Mouse (Mus musculus): ENCODE measurements at regions not wholly inside any gene's neighbourhood (a gene's known extent, or its start where the extent isn't known, plus 50 kb on each side); places are given as distances from the start of the nearest gene placed in this dataset.

DNA sequence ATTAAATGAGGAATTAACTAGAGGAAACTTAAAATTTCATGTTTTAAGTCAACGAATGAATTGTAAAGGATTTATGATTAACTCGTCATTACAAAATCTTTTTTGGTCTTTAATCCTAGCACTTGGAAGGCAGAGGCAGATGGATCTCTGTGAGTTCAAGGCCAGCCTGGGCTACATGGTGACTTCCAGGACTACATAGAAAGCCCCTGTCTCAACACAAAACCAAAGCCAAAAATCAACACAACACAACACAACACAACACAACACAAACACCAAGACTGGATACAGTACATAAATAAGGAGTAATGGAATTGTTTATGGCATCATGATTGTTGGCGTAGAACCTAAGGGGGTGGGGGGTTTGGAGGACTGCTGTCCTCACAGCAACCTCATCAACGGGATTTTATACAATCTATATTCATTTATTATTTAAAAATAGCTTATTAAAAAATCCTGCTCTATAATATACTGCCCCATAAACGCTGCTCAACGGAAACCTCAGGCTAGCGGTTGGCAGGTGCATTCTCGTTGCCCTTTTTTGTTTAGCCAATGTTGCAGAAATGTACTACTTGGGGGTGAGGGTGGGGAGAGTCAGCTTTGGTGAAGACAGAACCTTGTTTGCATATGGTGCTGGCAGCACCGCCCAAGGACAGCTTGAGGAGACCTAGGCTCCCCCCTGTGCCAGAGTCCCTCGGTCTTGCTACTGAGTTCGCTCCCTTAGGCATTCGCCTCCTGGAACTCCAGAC is 53.9 kb upstream of the Cpsf6 start:
- Histone ChIP-seq H3K4me3 (ENCODE audit: insufficient read depth, low read length) (no peak overlapping the region), H3K4me1 (ENCODE audit: control insufficient read depth, insufficient read depth, low read length) (no peaks in the 10 kb centered on the region), H3K27ac (ENCODE audit: insufficient read depth, low read length) (no peak overlapping the region)
- TF ChIP-seq CTCF (IDR thresholded peaks at IDR 0.05; ENCODE audit: borderline replicate concordance, insufficient read depth, low read length), result no peak
- TF ChIP-seq POLR2A (IDR thresholded peaks at IDR 0.05; ENCODE audit: low read depth, low read length), result no peak

DNA sequence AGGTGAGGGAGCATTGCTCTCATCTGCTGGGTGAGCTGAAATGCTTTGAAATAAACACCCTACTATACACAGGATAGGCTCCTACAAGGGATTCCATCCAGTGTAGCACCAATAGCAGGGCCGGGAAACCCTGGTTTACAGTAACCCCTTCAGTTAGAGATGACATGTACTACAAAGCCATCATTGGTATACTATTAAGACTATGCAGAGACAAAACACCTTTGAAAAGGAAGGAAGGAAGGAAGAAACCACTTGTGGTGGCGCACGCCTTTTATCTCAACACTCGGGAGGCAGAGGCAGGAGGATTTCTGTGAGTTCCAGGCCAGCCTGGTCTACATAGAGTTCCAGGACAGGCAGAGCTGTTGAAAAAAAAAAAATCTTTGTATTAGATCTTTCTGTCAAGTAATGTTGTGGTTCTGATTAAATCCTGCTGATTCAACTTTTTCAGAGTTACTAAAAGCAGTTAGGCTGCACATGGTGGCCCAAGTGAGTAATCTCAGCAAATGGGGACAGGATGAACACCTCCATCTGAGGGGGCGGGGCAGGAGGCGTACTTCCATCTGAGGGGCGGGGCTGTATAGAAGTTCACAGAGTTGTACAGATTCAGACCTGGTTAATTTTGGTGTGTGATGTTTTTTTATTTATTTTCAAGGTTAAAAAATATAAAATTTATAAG is 53.2 kb upstream of the Cpsf6 start:
- no peak overlapping the region for H3K27ac ChIP-seq (ENCODE audit: insufficient read depth, low read length)
- no peak for TF ChIP-seq POLR2A (IDR thresholded peaks at IDR 0.05; ENCODE audit: low read depth, low read length)
- TF ChIP-seq CTCF (IDR thresholded peaks at IDR 0.05; ENCODE audit: borderline replicate concordance, insufficient read depth, low read length), result no peak
- H3K4me1 ChIP-seq (ENCODE audit: control insufficient read depth, insufficient read depth, low read length), result no peaks in the 10 kb centered on the region
- no peak overlapping the region for H3K4me3 ChIP-seq (ENCODE audit: insufficient read depth, low read length)

DNA sequence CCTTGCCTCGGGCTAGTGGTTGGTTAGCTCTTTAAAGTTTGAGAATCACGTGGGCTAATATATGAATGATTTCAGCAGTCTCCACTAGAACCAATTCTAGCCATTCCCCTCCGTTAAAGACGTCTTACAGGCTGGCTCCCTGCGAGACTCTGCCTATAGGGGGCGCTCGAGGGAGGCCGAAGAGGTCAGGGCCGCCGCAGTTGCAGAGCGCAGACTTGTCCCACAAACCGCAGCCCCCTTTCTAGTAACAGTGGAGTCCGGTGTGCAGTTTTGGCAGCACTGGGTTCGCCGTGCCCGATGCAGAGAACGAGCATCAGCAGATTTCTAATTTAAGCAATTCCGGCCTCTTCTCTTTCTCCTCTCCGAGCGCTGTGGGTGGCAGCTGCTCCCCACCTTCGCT is 52.6 kb upstream of the Cpsf6 start:
- Histone ChIP-seq H3K4me1 (ENCODE audit: control insufficient read depth, insufficient read depth, low read length) (no peaks in the 10 kb centered on the region), H3K4me3 (ENCODE audit: insufficient read depth, low read length) (no peak overlapping the region), H3K27ac (ENCODE audit: insufficient read depth, low read length) (no peak overlapping the region)
- TF ChIP-seq POLR2A (IDR thresholded peaks at IDR 0.05; ENCODE audit: low read depth, low read length) (no peak), CTCF (IDR thresholded peaks at IDR 0.05; ENCODE audit: borderline replicate concordance, insufficient read depth, low read length) (0 out of 2 replicates have a peak, but pooled peaks have one; percentile 20)

DNA sequence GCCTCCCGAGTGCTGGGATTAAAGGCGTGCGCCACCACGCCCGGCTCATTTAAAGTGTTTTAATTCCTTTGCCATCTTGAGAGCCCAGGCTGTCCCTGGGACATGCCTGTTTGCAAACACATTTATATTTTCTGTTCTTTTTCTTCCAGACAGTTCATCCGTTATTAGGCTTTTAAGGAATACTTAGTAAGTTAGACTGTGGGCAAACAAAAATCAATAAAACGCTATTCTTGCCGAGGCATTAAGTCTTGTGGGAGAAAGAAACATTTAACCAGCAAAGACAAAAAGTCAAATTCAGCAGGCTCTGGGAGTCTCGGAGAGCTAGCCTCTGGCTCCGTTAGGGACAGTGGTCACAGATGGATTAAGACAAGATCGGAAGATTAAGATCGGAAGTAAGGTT is 52.0 kb upstream of the Cpsf6 start:
- Histone ChIP-seq H3K27ac (ENCODE audit: insufficient read depth, low read length) (no peak overlapping the region), H3K4me1 (ENCODE audit: control insufficient read depth, insufficient read depth, low read length) (no peaks in the 10 kb centered on the region), H3K4me3 (ENCODE audit: insufficient read depth, low read length) (no peak overlapping the region)
- no peak for TF ChIP-seq POLR2A (IDR thresholded peaks at IDR 0.05; ENCODE audit: low read depth, low read length)
- TF ChIP-seq CTCF (IDR thresholded peaks at IDR 0.05; ENCODE audit: borderline replicate concordance, insufficient read depth, low read length), result no peak

DNA sequence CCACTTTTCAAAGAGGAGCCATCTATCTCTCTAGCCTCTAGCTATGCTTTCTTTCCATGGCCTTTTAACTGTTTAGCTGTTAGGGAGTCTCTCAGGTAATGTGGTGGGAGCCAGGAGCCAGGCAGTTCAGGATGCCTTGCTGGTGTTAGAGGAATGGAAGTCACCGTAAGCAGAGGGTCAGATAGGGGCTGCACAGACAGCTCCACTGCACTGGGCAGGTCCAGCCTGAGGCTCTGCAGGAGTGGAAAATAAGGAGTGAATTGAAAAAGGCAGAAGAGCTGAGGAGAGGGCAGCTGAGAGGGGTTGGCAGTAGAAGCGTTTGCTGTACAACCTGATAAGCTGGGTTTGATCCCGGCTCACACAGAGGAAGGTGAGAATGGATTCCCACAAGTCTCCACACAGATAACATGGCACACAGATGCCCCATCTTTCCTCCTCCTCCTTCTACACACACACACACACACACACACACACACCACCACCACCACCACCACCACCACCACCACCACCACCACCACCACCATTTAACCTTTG is 51.3 kb upstream of the Cpsf6 start:
- no peaks in the 10 kb centered on the region for H3K4me1 ChIP-seq (ENCODE audit: control insufficient read depth, insufficient read depth, low read length)
- H3K4me3 ChIP-seq (ENCODE audit: insufficient read depth, low read length), result no peak overlapping the region
- TF ChIP-seq POLR2A (IDR thresholded peaks at IDR 0.05; ENCODE audit: low read depth, low read length) (no peak), CTCF (IDR thresholded peaks at IDR 0.05; ENCODE audit: borderline replicate concordance, insufficient read depth, low read length) (no peak)
- no peak overlapping the region for H3K27ac ChIP-seq (ENCODE audit: insufficient read depth, low read length)

DNA sequence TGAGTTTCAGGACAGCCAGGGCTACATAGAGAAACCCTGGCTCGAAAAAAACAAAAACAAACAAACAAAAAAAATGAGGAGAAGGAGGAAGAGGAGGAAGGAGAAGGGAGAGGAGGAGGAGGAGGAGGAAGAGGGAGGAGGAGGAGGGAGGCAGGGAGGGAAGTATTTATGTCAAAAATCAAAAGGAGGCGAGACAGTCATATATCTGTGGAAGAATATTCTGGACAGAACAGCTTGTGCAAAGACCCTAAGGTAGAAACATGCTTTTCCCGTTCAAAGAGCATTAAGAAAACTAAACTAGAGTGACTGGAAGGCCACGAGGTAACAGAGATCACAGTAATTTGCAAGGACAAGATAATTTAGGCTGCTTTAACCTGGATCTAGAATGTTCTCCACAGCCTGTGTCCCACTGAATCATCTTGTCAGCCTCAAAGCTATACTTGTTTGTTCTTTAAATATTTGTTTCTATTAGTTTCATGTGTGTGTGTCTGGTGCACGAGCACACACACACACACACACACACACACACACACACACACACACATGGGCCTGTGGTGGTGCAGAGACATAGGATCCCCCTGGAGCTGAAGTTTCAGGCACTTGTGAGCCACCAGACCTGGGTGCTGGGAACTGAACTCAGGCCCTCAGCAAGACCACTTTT is 50.5 kb upstream of the Cpsf6 start:
- TF ChIP-seq POLR2A (IDR thresholded peaks at IDR 0.05; ENCODE audit: low read depth, low read length) (no peak), CTCF (IDR thresholded peaks at IDR 0.05; ENCODE audit: borderline replicate concordance, insufficient read depth, low read length) (no peak)
- Histone ChIP-seq H3K4me1 (ENCODE audit: control insufficient read depth, insufficient read depth, low read length) (no peaks in the 10 kb centered on the region), H3K4me3 (ENCODE audit: insufficient read depth, low read length) (no peak overlapping the region), H3K27ac (ENCODE audit: insufficient read depth, low read length) (no peak overlapping the region)

DNA sequence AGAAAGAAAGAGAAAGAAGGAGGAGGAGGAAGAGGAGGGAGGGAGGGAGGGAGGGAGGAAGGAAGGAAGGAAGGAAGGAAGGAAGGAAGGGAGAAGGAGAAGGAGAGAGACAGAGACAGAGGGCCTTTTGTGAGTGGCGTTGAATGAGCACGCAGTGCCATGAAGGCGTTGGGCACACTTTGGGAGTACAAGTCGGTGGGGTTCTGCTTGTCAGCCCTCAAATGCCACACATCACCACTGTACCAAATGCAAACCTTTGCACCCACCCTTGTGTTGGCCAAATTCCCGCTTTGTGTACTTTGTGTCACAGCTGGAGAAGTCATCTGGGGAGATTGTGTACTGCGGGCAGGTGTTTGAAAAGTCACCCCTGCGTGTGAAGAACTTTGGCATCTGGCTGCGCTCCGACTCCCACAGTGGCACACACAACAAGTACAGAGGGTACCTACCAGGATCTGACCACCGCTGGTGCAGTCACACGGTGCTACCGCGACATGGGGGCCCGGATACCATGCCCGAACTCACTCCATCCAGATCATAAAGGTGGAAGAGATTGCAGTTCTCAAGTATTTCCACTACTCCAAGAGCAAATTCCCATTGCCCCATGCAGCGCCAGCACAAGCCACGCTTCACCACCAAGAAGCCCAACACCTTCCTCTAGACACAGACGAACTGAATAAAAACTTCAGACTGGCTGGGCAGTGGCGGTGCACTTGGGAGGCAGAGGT is 49.8 kb upstream of the Cpsf6 start:
- H3K27ac ChIP-seq (ENCODE audit: insufficient read depth, low read length), result no peak overlapping the region
- no peak for TF ChIP-seq CTCF (IDR thresholded peaks at IDR 0.05; ENCODE audit: borderline replicate concordance, insufficient read depth, low read length)
- no peak for TF ChIP-seq POLR2A (IDR thresholded peaks at IDR 0.05; ENCODE audit: low read depth, low read length)
- no peak overlapping the region for H3K4me3 ChIP-seq (ENCODE audit: insufficient read depth, low read length)
- H3K4me1 ChIP-seq (ENCODE audit: control insufficient read depth, insufficient read depth, low read length), result no peaks in the 10 kb centered on the region
